Mouse (Mus musculus) ES-Bruce4 (cell line): Measurements from ENCODE around the gene Mfsd14b.

Experiments used
- CTCF ChIP-seq: IDR thresholded peaks from one replicate; pipeline ENCODE4 v1.8.1; 2011; ENCODE audit warnings: low read depth, low read length
- EP300 ChIP-seq: IDR thresholded peaks from 2 replicates; pipeline ENCODE4 v1.6.1; 2011; ENCODE audit warnings: low read depth, low read length; ENCODE audit not compliant: insufficient read depth
- POLR2A ChIP-seq: IDR thresholded peaks from one replicate; pipeline ENCODE4 v1.8.1; 2011; ENCODE audit warnings: low read length; ENCODE audit not compliant: insufficient read depth

- TF ChIP-seq CTCF (no peak), POLR2A (no peak), EP300 (no peak)
These were observed 11.5 kb downstream of the Mfsd14b start for GRCm38 (mm10) chr13:65101232-65101631.
